In the genomic region with DNA sequence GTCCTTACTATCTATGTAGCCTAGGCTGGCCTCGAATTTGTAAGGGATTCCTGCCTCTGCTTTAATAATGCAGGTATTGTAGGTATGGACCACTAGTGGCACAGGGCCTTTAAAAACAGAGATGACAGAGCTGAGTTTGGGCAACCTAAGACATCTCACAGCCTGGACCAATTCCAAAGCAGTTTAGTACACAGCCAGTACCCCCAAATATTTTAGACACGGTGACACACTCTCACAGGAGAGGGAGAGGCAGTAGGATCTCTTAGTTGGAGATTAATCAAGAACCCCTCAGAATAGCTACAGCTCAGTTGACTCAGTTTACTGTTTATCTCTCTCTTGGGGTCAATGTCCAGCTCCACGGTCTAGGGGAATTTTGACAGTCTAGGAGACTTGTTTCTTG, we compare ENCODE assay signal across 1 mouse cellular context.
TF ChIP-seq lines count a peak whose summit lies in the region.

No protein-coding gene starts in this region.

TF ChIP-seq in CH12.LX, 34 proteins besides CTCF, POLR2A, EP300 and RAD21:
- TF ChIP-seq ZMIZ1 (IDR thresholded peaks at IDR 0.05; ENCODE audit: low read depth, low read length) (no peak), HCFC1 (IDR thresholded peaks at IDR 0.05; ENCODE audit: low read depth, low read length) (no peak), MYC (IDR thresholded peaks at IDR 0.05; ENCODE audit: low read depth, low read length) (no peak), E2F4 (IDR thresholded peaks at IDR 0.05; ENCODE audit: insufficient replicate concordance, low read depth, low read length) (no peak), MXI1 (IDR thresholded peaks at IDR 0.05; ENCODE audit: low read depth, low read length) (no peak), RCOR1 (conservative IDR thresholded peaks at IDR 0.05; ENCODE audit: low read depth, low read length) (no peak), NRF1 (IDR thresholded peaks at IDR 0.05; ENCODE audit: low read depth, low read length) (no peak)
TF ChIP-seq in CH12.LX: peak in this region for 0.
